Mouse (Mus musculus) midbrain, embryonic 14.5 days (tissue): ENCODE measurements around the gene Ncf2. TPM values are rescaled to one million over a fixed set of nuclear protein-coding genes. Genes with fewer than 3 reads are reported as not detected.

Experiments
- ATAC-seq: fragments of 200-750 bp; cut with Nextera tagmentation; 2 replicates; pipeline ENCODE4 v1.8.0; 2017; ENCODE audit warnings: moderate number of reproducible peaks, moderate library complexity; ENCODE audit not compliant: low FRiP score, low TSS enrichment
- DNase-seq: peaks from one replicate; pipeline ENCODE4 v3.0.0-alpha.2; 2015
- H3K27ac ChIP-seq: fragments of 300-500 bp; sonication (generic); replicated peaks from 2 replicates; pipeline ENCODE4 v1.5.1; 2014; ENCODE audit warnings: mild to moderate bottlenecking, low read depth, low read length, moderate library complexity
- H3K27me3 ChIP-seq: fragments of 300-500 bp; sonication (generic); 2 replicates; pipeline ENCODE4 v1.6.1; 2014; ENCODE audit warnings: low read length, control low read depth, mixed read lengths; ENCODE audit not compliant: control insufficient read depth, insufficient read depth
- H3K36me3 ChIP-seq: fragments of 300-500 bp; sonication (generic); 2 replicates; pipeline ENCODE4 v1.6.1; 2014; ENCODE audit warnings: low read length, control low read depth; ENCODE audit not compliant: control insufficient read depth, insufficient read depth
- H3K4me1 ChIP-seq: fragments of 300-500 bp; sonication (generic); 2 replicates; pipeline ENCODE4 v1.6.1; 2014; ENCODE audit warnings: mild to moderate bottlenecking, antibody characterized with exemption, low read length, control low read depth; ENCODE audit not compliant: control insufficient read depth, insufficient read depth
- H3K4me2 ChIP-seq: fragments of 300-500 bp; sonication (generic); 2 replicates; pipeline ENCODE4 v1.6.1; 2014; ENCODE audit warnings: mild to moderate bottlenecking, low read length, moderate library complexity
- H3K4me3 ChIP-seq: fragments of 300-500 bp; sonication (generic); replicated peaks from 2 replicates; pipeline ENCODE4 v1.5.1; 2014; ENCODE audit warnings: low read depth, low read length
- H3K9ac ChIP-seq: fragments of 300-500 bp; sonication (generic); replicated peaks from 2 replicates; pipeline ENCODE4 v1.6.1; 2014; ENCODE audit warnings: mild to moderate bottlenecking, low read length, moderate library complexity
- H3K9me3 ChIP-seq: fragments of 300-500 bp; sonication (generic); 2 replicates; pipeline ENCODE4 v1.6.1; 2016; ENCODE audit warnings: low read length, control low read depth, mixed read lengths; ENCODE audit not compliant: control insufficient read depth
- WGBS: fragments of 180-500 bp; shearing (Covaris S2); extraction: QIAGEN DNeasy Blood & Tissue Kit; methylation state at CpG from one replicate; pipeline ENCODE4 v1.1.7; 2014; 5-methylcytosine and 5-hydroxymethylcytosine counted together
- polyA plus RNA-seq: library from polyadenylated mRNA; unstranded; fragments of >200 nt; fragmentation: Nextera tagmentation; extraction: Ambion mirVana; gene quantifications from 2 replicates; pipeline ENCODE4 v1.2.1, GENCODE M21; 2014

Gene Ncf2
- polyA plus RNA-seq, 1 experiment from 2014 or later: 3.4 TPM

DNA sequence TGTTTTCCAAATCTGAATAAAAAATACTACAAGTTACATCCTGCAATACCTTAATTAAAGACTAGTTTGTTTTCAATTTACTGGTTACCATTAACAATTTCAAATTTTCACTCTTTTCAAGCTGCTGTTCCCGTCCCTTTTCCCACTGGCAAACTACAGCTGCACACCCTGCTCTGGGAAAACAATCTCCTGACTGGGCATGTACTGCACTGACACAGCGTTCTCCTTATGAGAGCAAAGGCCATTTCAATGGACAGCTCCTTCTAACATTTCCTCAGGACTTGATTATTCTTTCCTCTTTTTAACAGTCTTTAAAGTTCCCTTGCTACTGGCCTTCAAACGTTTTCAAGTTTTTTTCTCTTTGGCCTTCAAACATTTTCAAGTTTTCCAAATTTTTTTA is 71.0 kb downstream of the Ncf2 start:
- no peak overlapping the region for H3K4me3 ChIP-seq
- WGBS: 85% methylated on average over 3 of the region's 3 CpGs
- H3K36me3 ChIP-seq: peaks cover 23% of the 10 kb centered on the region
- ATAC-seq: no peak
- no peaks in the 10 kb centered on the region for H3K9me3 ChIP-seq
- H3K27ac ChIP-seq: no peak overlapping the region
- H3K4me1 ChIP-seq: no peaks in the 10 kb centered on the region
- no peak overlapping the region for H3K4me2 ChIP-seq
- no peaks in the 10 kb centered on the region for H3K27me3 ChIP-seq
- no peak for DNase-seq
- no peak overlapping the region for H3K9ac ChIP-seq

Other genes with a start within 250 kb of the Ncf2 start
- gene Apobec4, start 49.6 kb upstream of the Ncf2 start, polyA plus RNA-seq: not detected in 2 replicates
- gene Rgl1, start 33.8 kb upstream of the Ncf2 start, polyA plus RNA-seq: 9.5 and 16.6 TPM in 2 replicates
- gene Arpc5, start 33.7 kb upstream of the Ncf2 start, polyA plus RNA-seq: 395 and 418 TPM in 2 replicates
- 41.7 and 47.3 TPM in 2 replicates for gene Smg7, start 102.5 kb downstream of the Ncf2 start, polyA plus RNA-seq
- gene Nmnat2, start 154.8 kb downstream of the Ncf2 start, polyA plus RNA-seq: 83.2 and 93.7 TPM in 2 replicates